Mouse (Mus musculus) yolk sac, embryonic 10.5 days (tissue): ENCODE data around the gene Rpl12.
"Not testable (repeated sequence)": the region's sequence is repeated elsewhere in the genome, so short reads cannot be mapped to it uniquely, and the experiment has no call there.

Experiments
- DNase-seq: peaks from one replicate; pipeline ENCODE4 v3.0.0-alpha.2; 2017; ENCODE audit warnings: low spot score

Rpl12 gene

DNA sequence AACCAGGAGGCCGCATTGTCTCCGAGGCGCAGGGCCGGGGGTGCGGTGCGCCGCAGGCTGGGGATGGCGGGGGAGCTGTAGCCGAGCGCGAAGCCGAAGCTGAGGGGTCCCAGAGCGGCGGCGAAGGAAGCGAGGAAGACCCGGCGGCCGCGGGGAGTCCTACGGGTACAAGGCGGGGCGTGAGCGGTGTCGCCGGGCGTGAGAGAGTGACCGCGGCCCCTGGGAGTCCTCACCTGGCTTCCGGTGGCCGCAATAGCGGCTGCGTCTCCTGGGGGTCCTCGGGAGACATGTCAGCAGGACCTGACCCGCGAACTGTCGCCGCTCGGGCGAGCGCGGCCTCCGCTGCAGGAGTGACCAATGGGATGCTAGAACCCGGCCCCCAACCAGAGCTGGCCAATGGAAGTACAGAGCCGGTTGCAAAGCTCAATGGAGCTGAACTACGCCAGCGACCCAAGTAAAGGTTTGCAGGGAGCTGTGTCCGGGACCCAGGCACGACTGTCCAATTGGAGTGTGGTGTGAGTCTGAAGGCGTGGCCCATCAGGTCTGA lies 20.4 kb downstream of the Rpl12 start, which contains the start of gene Slc2a8:
Gene Slc2a8 (minus strand): TSS at position 359 of the 547 bp plus-strand sequence.
- peak; percentile 93 for DNase-seq

DNA sequence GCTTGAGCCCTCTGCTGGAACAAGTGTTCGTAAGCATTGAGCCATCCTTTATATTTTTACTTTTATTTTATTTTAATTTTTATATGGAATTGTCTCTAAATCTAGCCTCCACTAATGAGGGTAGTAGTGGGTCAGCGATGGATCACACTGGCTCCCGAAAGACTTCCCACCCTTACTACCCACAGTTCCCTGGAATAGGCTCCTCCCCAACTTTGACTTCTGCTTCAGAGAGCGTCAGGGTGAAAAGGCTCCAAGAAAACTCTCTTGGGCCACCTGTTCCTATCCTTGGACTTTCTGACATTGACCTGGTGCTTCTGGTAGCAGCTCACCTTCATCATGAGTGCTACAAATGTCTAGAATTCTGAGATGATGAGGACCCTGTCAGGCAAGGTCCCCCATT lies 21.3 kb downstream of the Rpl12 start:
- DNase-seq: no peak

DNA sequence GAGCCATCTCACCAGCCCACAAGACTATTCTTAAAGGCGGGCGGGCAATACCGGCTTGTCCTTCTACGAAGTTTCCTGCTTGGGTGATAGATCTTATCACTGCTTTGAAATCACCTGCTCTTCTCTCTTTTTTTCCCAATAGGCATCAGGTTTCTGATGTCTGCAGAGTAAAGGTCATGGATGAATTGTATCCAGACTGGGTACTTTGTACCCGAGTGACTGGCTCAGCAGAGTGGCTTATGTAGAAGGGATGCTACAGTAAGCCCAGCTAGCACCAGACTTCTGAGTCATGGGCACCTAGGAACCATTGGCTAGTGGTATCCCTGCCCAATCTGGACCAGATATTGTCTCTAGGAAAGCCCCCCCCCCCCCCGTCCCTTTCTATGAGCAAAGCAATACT lies 22.3 kb downstream of the Rpl12 start:
- no peak for DNase-seq

DNA sequence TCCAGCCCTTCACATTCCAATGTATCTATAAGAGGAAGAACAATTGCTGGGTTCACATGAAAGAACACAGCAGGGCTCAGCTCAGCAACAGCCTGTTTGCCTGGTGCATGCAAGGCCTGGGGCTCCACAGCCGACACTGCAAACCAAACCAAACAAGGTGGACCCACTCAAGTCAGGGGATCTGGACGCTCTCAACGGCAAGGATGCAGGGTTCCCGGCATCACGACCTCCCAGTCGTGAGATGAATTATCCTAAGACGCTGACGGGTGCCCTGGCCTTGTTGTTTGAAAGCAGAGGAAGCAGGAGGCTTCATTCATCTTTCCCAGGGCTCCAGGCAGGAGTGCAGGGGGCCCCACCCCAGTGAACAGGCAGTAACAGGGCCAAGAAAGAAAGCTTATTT lies 24.5 kb downstream of the Rpl12 start:
- DNase-seq: no peak

DNA sequence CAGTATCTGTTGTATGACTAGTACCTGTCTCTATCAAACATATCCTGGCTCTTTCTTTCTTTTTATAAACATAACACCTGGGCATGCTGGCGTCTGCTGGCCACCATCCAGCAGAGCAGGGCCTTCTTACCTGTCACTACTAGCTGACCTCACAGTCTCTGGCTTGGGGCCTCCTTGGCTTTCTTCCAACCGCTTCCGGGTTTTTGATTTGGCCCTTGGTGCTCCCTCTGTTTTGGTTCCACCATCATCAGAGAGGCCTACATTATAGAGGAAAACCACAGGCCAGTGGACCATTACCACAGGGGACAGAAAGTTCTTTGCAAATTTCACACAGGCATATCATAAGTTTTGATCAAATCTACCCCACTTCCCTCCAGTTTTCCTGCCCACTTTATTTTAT lies 28.0 kb downstream of the Rpl12 start:
- DNase-seq: no peak

DNA sequence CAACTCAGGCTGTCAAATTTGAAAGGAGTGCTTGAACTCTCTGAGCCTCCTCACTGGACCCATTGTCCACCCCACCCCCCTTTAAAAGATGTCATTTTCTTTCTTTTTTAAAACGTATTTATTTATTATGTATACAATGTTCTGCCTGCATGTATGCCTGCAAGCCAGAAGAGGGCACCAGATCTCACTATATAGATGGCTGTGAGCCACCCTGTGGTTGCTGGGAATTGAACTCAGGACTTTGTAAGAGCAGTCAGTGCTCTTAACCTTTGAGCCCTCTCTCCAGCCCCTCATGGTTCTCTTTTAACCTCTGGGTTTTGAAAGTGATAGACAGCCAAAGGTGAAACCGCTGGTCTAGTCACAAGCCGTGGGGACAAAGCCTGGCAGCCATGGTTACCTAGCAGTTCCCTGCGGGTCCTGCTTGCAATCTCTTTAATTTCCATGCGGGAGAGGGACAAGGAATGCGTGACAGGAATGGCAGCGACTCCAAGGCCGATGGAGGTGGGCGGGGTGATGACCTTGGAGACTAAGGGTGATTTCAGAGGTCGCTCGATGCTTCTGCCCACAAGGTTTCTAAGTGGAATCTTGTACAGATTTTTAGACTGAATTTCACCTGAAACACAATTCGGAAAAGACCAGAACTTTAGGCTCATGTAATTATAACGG lies 28.9 kb downstream of the Rpl12 start:
- DNase-seq: no peak

DNA sequence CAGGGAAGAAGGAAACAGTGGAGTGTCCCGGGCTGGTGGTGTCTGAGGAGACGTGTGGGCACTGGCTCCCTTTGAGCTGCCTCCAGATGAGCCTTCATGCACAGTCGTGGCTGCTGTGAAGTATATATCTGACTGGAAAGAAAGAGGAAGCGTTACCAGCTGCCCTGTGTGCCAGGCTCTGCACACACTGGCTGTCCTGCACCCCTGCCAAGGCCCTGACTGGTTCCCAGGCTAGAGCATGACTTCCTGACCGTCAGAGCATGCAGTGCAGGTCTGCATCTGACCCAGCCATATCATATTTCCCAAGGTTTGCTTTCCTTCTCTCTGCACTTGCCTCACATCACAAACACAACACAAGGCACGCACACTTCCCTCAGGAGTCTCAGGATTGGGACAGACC lies 30.8 kb downstream of the Rpl12 start:
- DNase-seq: no peak

DNA sequence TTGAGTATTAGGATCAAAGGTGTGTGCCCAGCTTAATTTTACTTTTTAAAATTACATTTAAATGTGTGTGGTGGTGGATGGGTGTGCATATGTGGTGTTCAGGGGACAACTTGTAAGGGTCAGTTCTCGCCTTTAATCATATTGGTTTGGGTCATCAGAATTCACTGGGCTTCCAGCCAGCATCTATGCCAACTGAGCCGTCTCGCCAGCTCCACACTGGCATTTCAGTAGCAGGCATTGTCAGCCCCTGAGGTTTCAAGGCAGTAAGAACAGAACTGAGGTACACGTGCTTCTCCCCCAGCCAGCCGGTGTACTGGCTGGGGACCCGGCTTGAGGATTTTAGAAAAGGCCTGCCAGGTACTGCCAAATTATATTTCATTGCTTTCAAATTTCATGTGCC lies 35.7 kb downstream of the Rpl12 start:
- no peak for DNase-seq

DNA sequence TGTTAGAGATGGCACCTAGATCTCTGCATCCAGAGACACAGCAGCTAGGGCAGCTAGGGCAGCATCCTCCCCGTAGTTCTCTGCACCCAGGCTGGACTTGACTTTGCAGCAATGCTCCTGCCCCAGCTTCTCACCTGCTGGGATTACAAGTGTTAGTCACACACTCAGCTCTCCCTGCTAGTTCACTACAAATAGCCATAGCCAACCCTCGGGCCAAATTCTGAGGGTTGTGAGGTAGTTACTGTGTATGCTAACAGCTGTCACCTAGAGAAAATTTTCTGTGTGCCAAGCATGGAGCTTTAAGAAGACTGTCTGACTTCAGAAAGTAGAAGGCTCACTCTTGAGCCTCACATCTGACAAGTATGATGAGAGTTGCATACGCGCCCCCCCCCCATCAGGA lies 36.4 kb downstream of the Rpl12 start:
- no peak for DNase-seq

DNA sequence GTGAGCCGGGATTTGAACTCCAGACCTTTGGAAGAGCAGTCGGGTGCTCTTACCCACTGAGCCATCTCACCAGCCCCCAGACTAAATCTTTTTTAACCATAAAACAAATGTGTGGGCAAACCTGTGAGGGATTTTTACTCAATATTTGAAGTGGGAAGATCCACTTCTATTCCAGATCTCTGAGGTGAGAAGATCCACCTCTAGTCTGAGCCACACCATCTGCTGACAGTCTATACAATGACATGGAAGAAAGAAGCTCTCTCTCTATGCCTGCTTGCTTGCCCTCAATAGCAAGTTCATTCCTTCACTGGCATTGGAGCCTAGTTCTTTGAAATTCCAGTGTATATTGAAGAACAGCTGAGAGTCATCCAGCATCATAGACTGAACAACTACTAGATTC lies 38.4 kb downstream of the Rpl12 start:
- no peak for DNase-seq

DNA sequence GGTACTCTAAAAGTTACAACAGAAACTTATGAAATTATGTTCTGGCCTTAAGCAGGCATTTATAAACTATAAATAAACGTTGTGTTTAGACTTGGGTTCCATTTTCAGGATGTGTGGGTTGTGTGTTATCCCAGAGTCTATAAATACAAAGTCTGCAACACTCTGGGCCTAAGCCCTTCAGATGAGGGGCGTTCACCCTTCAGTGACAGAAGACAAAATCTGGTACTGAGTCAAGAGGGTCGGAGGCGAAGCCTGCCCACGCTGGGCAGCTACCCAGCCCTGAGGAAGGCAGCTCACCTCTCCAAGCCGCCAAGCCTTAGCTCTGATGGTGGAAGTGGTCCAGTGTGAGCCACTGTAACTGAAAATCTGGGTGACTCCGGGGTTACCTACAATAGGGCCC lies 40.8 kb downstream of the Rpl12 start:
- no peak for DNase-seq

DNA sequence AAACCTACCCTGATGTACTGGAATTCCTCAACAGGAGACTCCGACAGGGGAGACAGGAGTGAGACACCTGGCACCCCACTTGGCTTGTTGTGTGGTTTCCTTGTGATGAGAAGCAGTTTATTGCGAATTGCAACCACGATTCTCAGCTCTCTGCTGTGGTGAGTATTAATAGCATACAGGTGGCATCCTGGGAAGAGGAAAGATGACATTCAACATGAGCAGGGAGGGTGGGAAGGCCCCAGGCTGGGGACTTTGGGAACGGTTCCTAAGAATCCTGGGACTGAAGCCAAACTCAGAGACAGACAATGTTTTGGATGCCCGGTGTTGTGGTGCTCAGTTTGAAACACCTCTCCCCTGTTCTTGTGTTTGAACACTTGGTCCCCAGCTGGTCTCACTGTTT lies 43.7 kb downstream of the Rpl12 start:
- DNase-seq: no peak

DNA sequence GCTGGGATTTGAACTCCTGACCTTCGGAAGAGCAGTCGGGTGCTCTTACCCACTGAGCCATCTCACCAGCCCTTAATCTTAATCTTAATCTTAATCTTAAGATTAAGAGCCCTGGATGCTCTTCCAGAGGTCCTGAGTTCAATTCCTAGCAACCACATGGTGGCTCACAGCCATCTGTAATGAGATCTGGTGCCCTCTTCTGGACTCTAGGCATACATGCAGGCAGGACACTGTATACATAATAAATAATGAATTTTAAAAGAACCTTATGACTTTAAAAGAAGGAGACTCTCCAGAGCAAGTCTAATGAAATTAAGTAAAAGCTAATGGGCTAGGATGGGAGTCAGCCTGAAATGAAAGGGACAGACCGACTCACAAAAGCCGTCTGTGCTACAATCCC lies 47.7 kb downstream of the Rpl12 start:
- DNase-seq: not testable (repeated sequence)

DNA sequence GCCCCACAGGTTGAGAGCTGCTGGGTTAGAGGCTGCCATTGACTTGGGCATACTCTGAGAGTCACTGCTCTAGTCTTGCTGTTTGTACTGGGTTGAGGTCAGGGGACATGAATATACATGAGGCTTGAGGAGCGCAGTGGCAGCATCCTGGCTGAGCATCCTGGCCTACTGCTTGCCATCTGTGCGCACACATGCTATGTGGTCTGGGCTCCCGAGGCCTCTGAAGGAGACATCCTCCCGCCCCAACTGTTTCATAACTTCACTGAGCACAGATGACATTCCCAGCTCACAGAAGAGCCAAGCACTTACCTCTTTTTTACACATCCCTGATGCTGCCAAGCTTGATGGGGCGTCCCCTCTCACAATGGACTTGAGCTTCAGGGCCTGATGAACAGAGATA lies 53.5 kb downstream of the Rpl12 start:
- no peak for DNase-seq
